Mouse (Mus musculus): ENCODE data around the gene Jph2. TPM values are rescaled to one million over a fixed set of nuclear protein-coding genes. Genes with fewer than 3 reads are reported as not detected.
"Not testable (repeated sequence)": the region's sequence is repeated elsewhere in the genome, so short reads cannot be mapped to it uniquely, and the experiment has no call there.

Jph2 gene
- polyA plus RNA-seq, 1 experiment from 2014 or later: not detected

GRCm38 (mm10) chr2:163419346-163420045 lies 21.7 kb upstream of the Jph2 start:
- Histone ChIP-seq H3K27ac (peak overlapping the region; percentile 97), H3K79me2 (ENCODE audit: inconsistent target) (peaks cover 83% of the 10 kb centered on the region), H3K36me3 (ENCODE audit: inconsistent target) (peaks cover 3% of the 10 kb centered on the region), H3K4me3 (ENCODE audit: inconsistent target) (peak overlapping the region; percentile 90)
- WGBS (ENCODE audit: missing documents): under 1% methylated on average over 71 of the region's 71 CpGs

- 0% methylated on average over 50 of the region's 50 CpGs for WGBS (ENCODE audit: missing documents)
Observed at GRCm38 (mm10) chr2:163418841-163419345, 21.1 kb upstream of the Jph2 start.

GRCm38 (mm10) chr2:163417830-163418229 lies 20.0 kb upstream of the Jph2 start:
- peaks cover 17% of the 10 kb centered on the region for H3K36me3 ChIP-seq (ENCODE audit: inconsistent target)
- H3K79me2 ChIP-seq (ENCODE audit: inconsistent target): peaks cover 85% of the 10 kb centered on the region
- H3K27ac ChIP-seq: peak overlapping the region; percentile 90
- peak overlapping the region; percentile 82 for H3K4me3 ChIP-seq (ENCODE audit: inconsistent target)

More at GRCm38 (mm10) chr2:163418841-163419345, 21.1 kb upstream of the Jph2 start:
- H3K36me3 ChIP-seq (ENCODE audit: inconsistent target): peaks cover 9% of the 10 kb centered on the region
- H3K4me3 ChIP-seq (ENCODE audit: inconsistent target): peak overlapping the region; percentile 82
- H3K27ac ChIP-seq: peak overlapping the region; percentile 90
- peaks cover 83% of the 10 kb centered on the region for H3K79me2 ChIP-seq (ENCODE audit: inconsistent target)

GRCm38 (mm10) chr2:163417026-163417425 lies 19.2 kb upstream of the Jph2 start:
- H3K4me3 ChIP-seq (ENCODE audit: inconsistent target): peak overlapping the region; percentile 82; the same call in 1 of the 2 replicates
- H3K79me2 ChIP-seq (ENCODE audit: inconsistent target): peaks cover 93% of the 10 kb centered on the region
- peaks cover 23% of the 10 kb centered on the region for H3K36me3 ChIP-seq (ENCODE audit: inconsistent target)
- H3K27ac ChIP-seq: no peak overlapping the region
- WGBS (ENCODE audit: missing documents): 81% methylated on average over 6 of the region's 6 CpGs

GRCm38 (mm10) chr2:163412846-163413590 lies 15.2 kb upstream of the Jph2 start:
- Histone ChIP-seq H3K27ac (no peak overlapping the region), H3K79me2 (ENCODE audit: inconsistent target) (peaks cover 98% of the 10 kb centered on the region), H3K36me3 (ENCODE audit: inconsistent target) (peaks cover 59% of the 10 kb centered on the region), H3K4me3 (ENCODE audit: inconsistent target) (no peak overlapping the region)
- 77% methylated on average over 8 of the region's 9 CpGs for WGBS (ENCODE audit: missing documents)

GRCm38 (mm10) chr2:163412419-163412818 lies 14.6 kb upstream of the Jph2 start:
- 100% methylated on average over 4 of the region's 4 CpGs for WGBS (ENCODE audit: missing documents)
- Histone ChIP-seq H3K36me3 (ENCODE audit: inconsistent target) (peaks cover 65% of the 10 kb centered on the region), H3K27ac (no peak overlapping the region), H3K4me3 (ENCODE audit: inconsistent target) (no peak overlapping the region), H3K79me2 (ENCODE audit: inconsistent target) (peaks cover 92% of the 10 kb centered on the region)

- H3K36me3 ChIP-seq (ENCODE audit: inconsistent target): peaks cover 70% of the 10 kb centered on the region
Observed at GRCm38 (mm10) chr2:163411840-163412239, 14.0 kb upstream of the Jph2 start.

GRCm38 (mm10) chr2:163411344-163411743 lies 13.6 kb upstream of the Jph2 start:
- H3K4me3 ChIP-seq (ENCODE audit: inconsistent target); H3K27ac ChIP-seq: not testable (repeated sequence)
- Histone ChIP-seq H3K36me3 (ENCODE audit: inconsistent target) (peaks cover 71% of the 10 kb centered on the region), H3K79me2 (ENCODE audit: inconsistent target) (peaks cover 81% of the 10 kb centered on the region)
- 92% methylated on average over 3 of the region's 3 CpGs for WGBS (ENCODE audit: missing documents)

More at GRCm38 (mm10) chr2:163411840-163412239, 14.0 kb upstream of the Jph2 start:
- WGBS (ENCODE audit: missing documents): 80% methylated on average over 4 of the region's 4 CpGs
- Histone ChIP-seq H3K27ac (no peak overlapping the region), H3K4me3 (ENCODE audit: inconsistent target) (no peak overlapping the region), H3K79me2 (ENCODE audit: inconsistent target) (peaks cover 86% of the 10 kb centered on the region)

GRCm38 (mm10) chr2:163410211-163410610 lies 12.4 kb upstream of the Jph2 start:
- Histone ChIP-seq H3K36me3 (ENCODE audit: inconsistent target) (peaks cover 71% of the 10 kb centered on the region), H3K79me2 (ENCODE audit: inconsistent target) (peaks cover 70% of the 10 kb centered on the region), H3K27ac (no peak overlapping the region), H3K4me3 (ENCODE audit: inconsistent target) (no peak overlapping the region)
- 96% methylated on average over 3 of the region's 3 CpGs for WGBS (ENCODE audit: missing documents)

- WGBS (ENCODE audit: missing documents): 85% methylated on average over 8 of the region's 8 CpGs
- Histone ChIP-seq H3K36me3 (ENCODE audit: inconsistent target) (peaks cover 24% of the 10 kb centered on the region), H3K4me3 (ENCODE audit: inconsistent target) (no peak overlapping the region), H3K27ac (no peak overlapping the region), H3K79me2 (ENCODE audit: inconsistent target) (peaks cover 10% of the 10 kb centered on the region; the same call in 1 of the 2 replicates)
Observed at GRCm38 (mm10) chr2:163404037-163404815, 6.4 kb upstream of the Jph2 start.

GRCm38 (mm10) chr2:163401221-163401620 lies 3.4 kb upstream of the Jph2 start:
- H3K27ac ChIP-seq: no peak overlapping the region
- H3K4me3 ChIP-seq (ENCODE audit: inconsistent target): no peak overlapping the region
- 2% methylated on average over 8 of the region's 8 CpGs for WGBS (ENCODE audit: missing documents)
- no peaks in the 10 kb centered on the region for H3K79me2 ChIP-seq (ENCODE audit: inconsistent target)
- H3K36me3 ChIP-seq (ENCODE audit: inconsistent target): no peaks in the 10 kb centered on the region

GRCm38 (mm10) chr2:163399222-163399621 lies 1.4 kb upstream of the Jph2 start:
- 76% methylated on average over 8 of the region's 8 CpGs for WGBS (ENCODE audit: missing documents)
- no peaks in the 10 kb centered on the region for H3K79me2 ChIP-seq (ENCODE audit: inconsistent target)
- H3K27ac ChIP-seq: no peak overlapping the region
- H3K36me3 ChIP-seq (ENCODE audit: inconsistent target): no peaks in the 10 kb centered on the region
- no peak overlapping the region for H3K4me3 ChIP-seq (ENCODE audit: inconsistent target)

GRCm38 (mm10) chr2:163398770-163399169 lies 977 bp upstream of the Jph2 start:
- H3K36me3 ChIP-seq (ENCODE audit: inconsistent target): no peaks in the 10 kb centered on the region
- WGBS (ENCODE audit: missing documents): 71% methylated on average over 3 of the region's 4 CpGs
- no peak overlapping the region for H3K27ac ChIP-seq
- H3K4me3 ChIP-seq (ENCODE audit: inconsistent target): no peak overlapping the region
- no peaks in the 10 kb centered on the region for H3K79me2 ChIP-seq (ENCODE audit: inconsistent target)

GRCm38 (mm10) chr2:163397071-163397470 lies 722 bp downstream of the Jph2 start:
- Histone ChIP-seq H3K36me3 (ENCODE audit: inconsistent target) (no peaks in the 10 kb centered on the region), H3K79me2 (ENCODE audit: inconsistent target) (no peaks in the 10 kb centered on the region), H3K27ac (no peak overlapping the region), H3K4me3 (ENCODE audit: inconsistent target) (no peak overlapping the region)
- 88% methylated on average over 16 of the region's 19 CpGs for WGBS (ENCODE audit: missing documents)

Measured in macrophage (primary cell).